Mouse (Mus musculus) gastrocnemius, adult 2 months (tissue): ENCODE measurements at regions not wholly inside any gene's neighbourhood (a gene's known extent, or its start where the extent isn't known, plus 50 kb on each side); places are given as distances from the start of the nearest gene placed in this dataset.

Experiments
- DNase-seq: peaks from one replicate; pipeline ENCODE4 v3.0.0; 2022
- H3K27ac ChIP-seq: fragments of 200-600 bp; 2 replicates; pipeline ENCODE4 v1.8.1; 2022; ENCODE audit warnings: mild to moderate bottlenecking
- H3K4me3 ChIP-seq: fragments of 200-600 bp; 2 replicates; pipeline ENCODE4 v1.8.1; 2022; ENCODE audit warnings: mild to moderate bottlenecking, moderate library complexity
- CTCF ChIP-seq: fragments of 200-600 bp; IDR thresholded peaks from 2 replicates; pipeline ENCODE4 v1.8.1; 2022; ENCODE audit warnings: antibody characterized with exemption, mild to moderate bottlenecking, moderate library complexity
- intact Hi-C: fragments of 180-260 bp; cut with DNase I; formaldehyde crosslinking; loops from one replicate; pipeline ENCODE4 v1.15.1; 2025

- intact Hi-C loops, result no loop called here
Measured at GRCm38 (mm10) chr3:133874383-133874782, 329.4 kb upstream of the Tet2 start.

GRCm38 (mm10) chr3:133876439-133877072, 331.6 kb upstream of the Tet2 start:
- peak overlapping the region; percentile 33 for H3K4me3 ChIP-seq
- peak; percentile 53 for DNase-seq
- TF ChIP-seq CTCF, result peak; percentile 82
- intact Hi-C loops, result loop anchor here (5.0 kb wide), 2 partner anchors 564 to 756 kb away; partner anchors contain the start of gene Ppa2
- no peak overlapping the region for H3K27ac ChIP-seq

More at GRCm38 (mm10) chr3:133874383-133874782, 329.4 kb upstream of the Tet2 start:
- H3K27ac ChIP-seq, result no peak overlapping the region
- no peak for DNase-seq
- no peak for TF ChIP-seq CTCF
- H3K4me3 ChIP-seq, result no peak overlapping the region

GRCm38 (mm10) chr3:133877310-133877709, 332.4 kb upstream of the Tet2 start:
- H3K27ac ChIP-seq, result no peak overlapping the region
- no peak overlapping the region for H3K4me3 ChIP-seq

GRCm38 (mm10) chr3:133880626-133881025, 335.7 kb upstream of the Tet2 start:
- no peak for DNase-seq
- Histone ChIP-seq H3K27ac (no peak overlapping the region), H3K4me3 (no peak overlapping the region)
- TF ChIP-seq CTCF, result no peak
- intact Hi-C loops, result no loop called here

More at GRCm38 (mm10) chr3:133877310-133877709, 332.4 kb upstream of the Tet2 start:
- DNase-seq, result peak; percentile 16
- intact Hi-C loops, result loop anchor here (5.0 kb wide), 2 partner anchors 565 to 755 kb away; partner anchors contain the start of gene Ppa2
- no peak for TF ChIP-seq CTCF

- no peak for DNase-seq
- H3K4me3 ChIP-seq, result no peak overlapping the region
- intact Hi-C loops, result no loop called here
- H3K27ac ChIP-seq, result no peak overlapping the region
- no peak for TF ChIP-seq CTCF
Measured at GRCm38 (mm10) chr3:133901931-133902330, 334.4 kb upstream of the Cxxc4 start.

GRCm38 (mm10) chr3:133922200-133922599, 314.1 kb upstream of the Cxxc4 start:
- DNase-seq, result no peak
- TF ChIP-seq CTCF, result no peak
- Histone ChIP-seq H3K27ac (no peak overlapping the region), H3K4me3 (no peak overlapping the region)
- intact Hi-C loops, result no loop called here

GRCm38 (mm10) chr3:133965322-133965721, 271.0 kb upstream of the Cxxc4 start:
- DNase-seq, result no peak
- intact Hi-C loops, result no loop called here
- TF ChIP-seq CTCF, result no peak
- Histone ChIP-seq H3K4me3 (no peak overlapping the region), H3K27ac (no peak overlapping the region)

GRCm38 (mm10) chr3:133968176-133968575, 268.1 kb upstream of the Cxxc4 start:
- Histone ChIP-seq H3K4me3 (no peak overlapping the region), H3K27ac (no peak overlapping the region)
- intact Hi-C loops, result no loop called here
- no peak for TF ChIP-seq CTCF
- DNase-seq, result no peak

GRCm38 (mm10) chr3:133972774-133973173, 263.5 kb upstream of the Cxxc4 start:
- DNase-seq, result no peak
- no peak for TF ChIP-seq CTCF

GRCm38 (mm10) chr3:133987681-133988080, 248.6 kb upstream of the Cxxc4 start:
- Histone ChIP-seq H3K4me3 (no peak overlapping the region), H3K27ac (no peak overlapping the region)
- DNase-seq, result no peak
- no peak for TF ChIP-seq CTCF
- intact Hi-C loops, result no loop called here

More at GRCm38 (mm10) chr3:133972774-133973173, 263.5 kb upstream of the Cxxc4 start:
- intact Hi-C loops, result no loop called here
- no peak overlapping the region for H3K27ac ChIP-seq
- H3K4me3 ChIP-seq, result no peak overlapping the region

- TF ChIP-seq CTCF, result no peak
- Histone ChIP-seq H3K27ac (no peak overlapping the region), H3K4me3 (no peak overlapping the region)
- intact Hi-C loops, result no loop called here
- no peak for DNase-seq
Measured at GRCm38 (mm10) chr3:133993971-133994370, 242.3 kb upstream of the Cxxc4 start.

GRCm38 (mm10) chr3:133999965-134000364, 236.3 kb upstream of the Cxxc4 start:
- no peak for TF ChIP-seq CTCF
- no peak overlapping the region for H3K4me3 ChIP-seq
- intact Hi-C loops, result no loop called here

GRCm38 (mm10) chr3:134000595-134000994, 235.7 kb upstream of the Cxxc4 start:
- intact Hi-C loops, result no loop called here
- TF ChIP-seq CTCF, result no peak
- DNase-seq, result no peak
- no peak overlapping the region for H3K27ac ChIP-seq
- H3K4me3 ChIP-seq, result no peak overlapping the region

More at GRCm38 (mm10) chr3:133999965-134000364, 236.3 kb upstream of the Cxxc4 start:
- no peak for DNase-seq
- H3K27ac ChIP-seq, result no peak overlapping the region

- Histone ChIP-seq H3K4me3 (no peak overlapping the region), H3K27ac (no peak overlapping the region)
- no peak for TF ChIP-seq CTCF
- DNase-seq, result no peak
- intact Hi-C loops, result no loop called here
Measured at GRCm38 (mm10) chr3:134014805-134015204, 221.5 kb upstream of the Cxxc4 start.
